Mouse (Mus musculus) adrenal gland, postnatal 36 days (tissue): Measurements from ENCODE around the gene Gm20708. TPM values are rescaled to one million over a fixed set of nuclear protein-coding genes. Genes with fewer than 3 reads are reported as not detected.
"Not testable (repeated sequence)": the region's sequence is repeated elsewhere in the genome, so short reads cannot be mapped to it uniquely, and the experiment has no call there.

Source experiments
- DNase-seq, 2 experiments: peaks; one replicate each; pipeline ENCODE4 v3.0.0; 2021; ENCODE audit warnings: mixed read lengths in 1 of 2
- total RNA-seq, 2 experiments: library from RNA; stranded (reverse); gene quantifications; 2 replicates each; pipeline ENCODE4 v1.2.3; 2021

Gm20708 gene
- total RNA-seq, 2 experiments from 2014 or later = 0.50 to 0.63 TPM

DNA sequence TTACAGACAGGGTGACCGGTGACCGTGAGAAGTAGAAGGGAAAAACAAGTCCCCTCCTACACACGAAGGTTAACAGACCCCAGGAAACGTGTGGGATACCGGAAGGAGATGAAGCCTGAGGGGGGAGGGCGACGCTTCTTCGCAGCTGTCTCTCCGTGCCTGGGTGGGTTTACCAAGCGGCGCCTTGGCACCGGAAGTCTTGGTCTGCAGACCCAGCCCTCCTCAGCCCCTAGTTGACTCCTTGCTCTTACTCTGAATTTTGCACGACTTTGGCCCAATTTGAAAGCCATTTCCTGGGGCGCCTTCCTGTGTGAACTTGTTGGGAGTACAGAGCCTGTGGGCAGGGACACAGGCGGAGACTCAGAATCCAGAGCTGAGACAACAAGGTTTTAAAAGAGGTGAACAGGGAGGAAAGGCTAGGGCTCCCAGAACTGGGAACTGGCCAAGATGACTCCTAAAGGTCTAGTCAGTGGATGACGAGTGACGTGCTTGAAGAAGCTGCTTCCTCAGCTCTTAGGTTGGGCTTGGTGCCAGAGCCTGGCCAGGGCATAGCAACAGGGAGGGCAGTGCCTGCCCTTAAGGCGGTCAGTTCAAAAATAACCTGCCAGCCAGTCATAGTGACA, 28.2 kb upstream of the Gm20708 start:
- DNase-seq = peak; percentile 93

DNA sequence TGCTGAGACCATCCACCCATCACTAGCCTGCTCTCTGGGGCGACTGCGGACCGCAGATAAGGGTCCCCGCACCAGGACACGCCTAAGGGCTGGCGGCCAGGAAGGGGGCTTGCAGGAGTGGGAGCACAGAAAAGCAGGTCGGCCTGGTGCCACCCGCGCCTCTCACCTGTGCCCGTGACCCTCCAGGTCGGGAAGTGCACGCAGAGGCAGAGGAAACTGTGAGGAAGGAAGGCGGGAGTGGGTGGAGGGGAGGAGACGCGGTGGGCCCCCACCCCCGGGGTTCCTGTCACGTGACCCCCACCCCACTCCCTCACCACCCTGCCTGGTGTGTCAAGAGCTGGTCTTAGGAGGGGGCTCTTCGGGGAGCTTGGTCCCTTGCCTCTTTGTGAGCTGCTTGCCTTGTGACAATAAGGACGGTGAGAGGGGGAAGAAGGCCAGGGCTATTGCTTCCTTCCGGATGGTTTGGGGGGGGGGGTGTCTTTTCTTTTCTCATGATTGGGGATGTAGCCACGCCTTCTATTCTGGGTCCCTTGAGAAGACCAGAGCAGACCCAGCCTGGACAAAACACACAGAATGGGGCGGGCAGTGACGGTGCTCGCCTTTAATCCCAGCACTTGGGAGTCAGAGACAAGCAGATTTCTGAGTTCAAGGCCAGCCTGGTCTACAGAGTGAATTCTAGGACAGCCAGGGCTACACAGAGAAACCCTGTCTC, 27.3 kb upstream of the Gm20708 start, which contains the start of the genes Tmc8 and Tmc6:
Gene Tmc8, plus strand, starts transcription at position 84 of the 712 bp plus-strand sequence.
Gene Tmc6, minus strand, starts transcription at position 206 of the 712 bp plus-strand sequence.
- peak; percentile 54 to 75 for DNase-seq

DNA sequence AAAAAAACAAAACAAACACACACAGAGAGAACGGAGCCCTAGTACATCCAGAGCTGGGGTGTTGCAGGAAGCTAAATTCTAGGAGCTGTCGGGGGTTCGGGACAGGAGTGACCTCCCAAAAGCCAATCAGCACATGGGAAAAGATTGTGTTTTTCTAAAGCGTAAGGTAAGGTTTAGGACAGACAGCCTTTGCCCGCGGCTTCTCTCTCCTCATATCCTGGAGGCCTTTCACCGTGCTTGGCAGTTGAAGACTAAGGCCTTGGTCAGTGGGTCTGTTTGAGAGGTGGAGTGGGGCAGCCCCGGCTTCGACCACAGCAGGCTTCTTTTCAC, 26.8 kb upstream of the Gm20708 start:
- no peak for DNase-seq

DNA sequence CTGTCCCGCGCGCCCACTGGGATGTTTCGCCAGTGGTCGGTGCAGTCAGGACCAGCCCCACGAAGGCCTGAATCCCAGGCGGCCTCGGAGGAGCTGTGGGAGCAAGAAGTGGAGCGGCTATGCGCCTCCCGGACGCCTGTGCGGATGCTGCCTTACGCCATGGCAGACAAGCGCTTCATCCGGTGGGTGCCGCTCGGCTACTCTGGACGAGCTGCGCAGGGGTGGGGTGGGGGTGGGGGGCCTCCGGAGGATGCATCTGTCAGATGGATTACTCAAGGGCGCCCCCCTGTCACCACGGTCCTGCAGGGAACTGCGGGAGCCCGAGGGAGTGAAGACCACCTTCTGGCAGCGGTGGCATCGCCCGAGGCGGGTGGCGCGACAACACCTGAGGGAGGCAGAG, 26.4 kb upstream of the Gm20708 start:
- peak; percentile 48 to 75 for DNase-seq

DNA sequence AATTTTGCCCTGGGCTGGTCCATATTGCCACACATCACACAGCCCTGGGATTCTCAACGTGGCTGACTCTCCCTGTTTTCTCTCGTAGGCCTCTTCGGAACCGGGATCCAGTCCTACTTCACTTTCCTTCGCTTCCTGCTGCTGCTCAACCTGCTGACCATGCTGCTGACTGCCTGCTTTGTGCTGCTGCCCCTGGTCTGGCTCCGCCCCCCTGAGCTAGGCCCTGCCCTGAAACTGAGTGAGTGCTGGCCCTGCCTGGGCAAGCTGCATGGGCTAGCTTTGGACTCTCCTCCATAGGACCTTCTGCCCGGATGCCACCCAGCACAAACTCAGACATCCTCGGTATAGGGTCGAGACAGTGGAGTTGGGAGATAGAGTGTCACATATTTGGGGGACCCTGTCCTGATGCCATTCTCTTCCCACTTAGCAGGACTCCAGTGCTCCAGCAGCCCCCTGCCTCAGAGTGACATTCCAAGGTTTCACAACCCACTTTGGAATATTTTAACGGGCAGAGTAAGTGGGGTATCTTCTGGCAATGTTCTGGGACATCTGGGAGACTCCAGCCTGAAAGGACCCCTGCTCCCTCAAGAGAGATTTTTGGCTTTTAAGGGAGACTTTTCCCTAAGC, 25.7 kb upstream of the Gm20708 start:
- peak; percentile 31 to 55 for DNase-seq

DNA sequence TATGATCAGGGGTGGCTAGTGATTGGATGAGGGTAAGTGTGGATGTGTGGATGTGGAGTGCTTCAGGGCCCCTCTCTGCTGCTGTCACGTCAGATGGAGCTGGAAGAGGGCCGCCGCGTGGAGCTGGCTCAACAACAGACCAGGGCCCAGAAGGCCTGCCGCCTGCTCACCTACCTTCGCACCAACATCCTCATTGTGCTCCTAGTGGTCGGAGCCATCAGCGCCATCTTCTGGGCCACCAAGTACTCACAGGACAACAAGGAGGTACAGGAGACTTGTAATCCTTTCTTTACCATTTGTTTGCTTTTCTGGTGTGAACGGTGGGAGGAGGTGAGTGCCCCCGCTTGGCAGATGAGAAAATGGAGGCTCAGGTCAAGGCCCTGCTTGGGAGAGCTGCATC, 23.2 kb upstream of the Gm20708 start:
- DNase-seq = peak; percentile 74 to 78

DNA sequence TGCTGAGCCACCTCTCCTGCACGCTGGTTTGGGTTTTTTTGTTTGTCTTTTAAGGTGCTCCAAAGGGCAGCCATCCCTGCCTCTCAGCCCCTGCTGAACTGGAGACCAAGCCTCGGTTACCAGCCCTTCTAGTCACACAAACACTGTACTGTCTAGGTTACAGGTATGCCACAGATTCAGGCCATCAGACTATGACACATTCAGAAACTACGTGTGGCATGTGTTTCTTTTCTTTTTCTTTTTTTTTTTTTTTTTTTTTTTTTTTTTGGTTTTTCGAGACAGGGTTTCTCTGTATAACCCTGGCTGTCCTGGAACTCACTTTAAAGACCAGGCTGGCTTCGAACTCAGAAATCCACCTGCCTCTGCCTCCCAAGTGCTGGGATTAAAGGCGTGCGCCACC, 21.0 kb upstream of the Gm20708 start:
- DNase-seq = not testable (repeated sequence)

DNA sequence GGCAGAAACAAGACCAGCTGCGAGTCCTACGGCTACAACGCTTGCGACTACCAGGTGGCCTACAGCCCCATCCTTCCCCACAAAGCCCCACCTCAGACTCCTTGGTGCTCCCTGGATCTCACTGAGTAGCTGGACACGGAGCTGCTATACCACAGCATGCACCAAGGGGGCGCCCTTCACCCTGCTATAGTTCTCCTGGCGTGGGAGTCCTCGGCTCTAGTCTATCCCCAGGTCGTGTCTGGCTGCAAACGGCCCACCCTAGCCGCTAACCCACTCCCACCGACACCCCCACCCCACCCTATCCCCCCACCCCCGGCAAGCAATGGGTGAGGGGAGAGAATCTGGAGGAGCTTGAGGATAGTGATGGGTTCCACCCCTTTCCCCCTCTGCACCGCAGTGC, 19.2 kb upstream of the Gm20708 start:
- DNase-seq = peak; percentile 74 to 83

DNA sequence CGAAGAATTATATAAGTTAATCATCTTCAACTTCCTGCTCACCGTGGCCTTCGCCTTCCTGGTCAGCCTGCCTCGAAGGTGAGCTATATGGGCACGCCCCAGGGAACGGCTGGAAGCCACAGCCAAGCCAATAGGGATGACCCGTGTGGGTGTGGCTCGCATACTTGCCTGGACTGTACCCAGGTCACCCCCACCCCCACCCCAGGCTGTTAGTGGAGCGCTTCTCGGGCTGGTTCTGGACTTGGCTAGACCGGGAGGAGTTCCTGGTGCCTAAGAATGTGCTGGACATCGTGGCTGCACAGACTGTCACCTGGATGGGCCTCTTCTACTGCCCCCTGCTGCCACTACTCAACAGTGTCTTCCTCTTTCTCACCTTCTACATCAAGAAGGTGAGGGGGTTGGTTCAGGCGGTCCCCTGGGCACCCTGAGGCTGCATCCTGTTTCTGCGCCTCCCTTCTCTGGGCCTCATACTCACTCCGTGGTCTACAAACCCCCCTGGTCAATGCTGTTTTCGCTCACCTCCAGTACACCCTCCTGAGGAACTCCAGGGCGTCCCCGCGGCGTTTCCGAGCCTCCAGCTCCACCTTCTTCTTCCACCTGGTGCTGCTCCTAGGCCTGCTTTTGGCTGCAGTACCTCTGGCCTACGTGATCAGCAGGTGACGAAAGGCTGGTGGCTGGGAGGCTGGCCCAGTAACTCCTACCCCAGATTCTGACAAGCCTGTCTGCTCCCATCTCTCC, 18.6 kb upstream of the Gm20708 start:
- no peak for DNase-seq

DNA sequence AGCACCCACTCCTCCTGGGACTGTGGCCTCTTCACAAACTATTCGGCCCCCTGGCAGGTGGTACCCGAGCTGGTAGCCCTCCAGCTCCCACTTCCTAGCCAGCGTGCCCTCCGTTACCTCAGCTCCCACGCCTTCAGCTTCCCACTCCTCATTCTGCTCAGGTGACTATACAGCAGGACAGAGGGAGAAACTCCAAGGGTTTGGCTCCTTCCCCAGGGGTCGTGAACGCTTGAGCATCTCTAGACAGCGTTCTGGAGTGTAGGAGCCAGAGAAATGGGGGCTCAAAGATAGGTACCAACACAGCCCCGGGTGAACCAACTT, 18.1 kb upstream of the Gm20708 start:
- DNase-seq = no peak

DNA sequence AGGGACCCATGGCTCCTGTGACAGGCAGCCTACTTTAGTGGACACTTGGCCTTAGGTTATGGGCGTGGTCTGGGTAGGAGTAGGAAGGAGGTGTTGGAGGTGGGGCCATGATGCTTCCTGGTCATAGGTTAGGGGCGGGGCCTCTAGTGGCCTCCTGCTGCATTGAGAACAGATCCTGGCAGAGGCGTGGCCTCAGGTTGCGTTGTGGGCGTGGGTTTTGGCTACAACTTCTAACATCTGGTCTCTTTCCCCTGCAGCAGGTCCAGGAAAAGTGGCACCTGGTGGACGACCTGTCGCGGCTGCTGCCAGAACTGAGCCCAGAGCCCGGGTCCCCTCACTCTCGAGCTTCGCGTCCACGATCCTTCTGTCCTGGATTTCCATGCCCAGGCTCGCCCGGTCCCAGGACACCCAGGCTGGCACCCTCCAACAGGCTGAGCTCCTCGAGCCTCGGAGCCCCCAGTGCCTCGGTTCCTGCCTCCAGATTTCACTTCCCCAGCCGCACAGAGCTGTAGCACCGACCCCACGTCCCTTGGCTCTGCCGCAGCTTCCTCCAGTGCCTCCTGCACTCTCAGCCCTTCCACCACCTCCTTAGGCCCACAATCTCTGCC, 17.1 kb upstream of the Gm20708 start:
- DNase-seq = peak; percentile 59 to 70

DNA sequence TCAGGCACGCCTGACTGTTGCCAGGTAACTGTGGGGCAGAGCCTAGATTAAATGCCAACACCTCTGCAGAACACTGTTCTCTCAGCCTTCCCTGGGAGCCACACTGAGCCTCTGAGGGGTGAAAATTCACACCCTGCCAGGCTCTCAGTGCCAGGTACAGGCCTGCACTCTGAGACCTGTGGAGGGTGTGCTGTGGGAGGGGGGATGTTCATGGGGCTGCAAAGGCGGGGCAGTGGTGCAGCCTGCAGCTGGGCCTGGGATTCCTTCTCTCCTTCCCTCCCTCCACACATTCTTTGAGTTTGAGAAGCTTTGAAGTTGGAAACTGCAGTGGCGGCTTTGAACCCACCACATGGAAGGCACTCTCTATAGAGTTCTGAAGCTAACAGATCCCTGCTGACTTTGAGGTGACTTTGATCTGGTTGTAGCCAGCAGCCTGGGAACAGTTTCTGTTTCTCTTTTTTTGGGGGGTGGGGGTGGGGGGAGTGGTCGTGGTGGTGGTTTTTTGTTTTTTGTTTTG, 15.4 kb upstream of the Gm20708 start:
- DNase-seq = no peak

DNA sequence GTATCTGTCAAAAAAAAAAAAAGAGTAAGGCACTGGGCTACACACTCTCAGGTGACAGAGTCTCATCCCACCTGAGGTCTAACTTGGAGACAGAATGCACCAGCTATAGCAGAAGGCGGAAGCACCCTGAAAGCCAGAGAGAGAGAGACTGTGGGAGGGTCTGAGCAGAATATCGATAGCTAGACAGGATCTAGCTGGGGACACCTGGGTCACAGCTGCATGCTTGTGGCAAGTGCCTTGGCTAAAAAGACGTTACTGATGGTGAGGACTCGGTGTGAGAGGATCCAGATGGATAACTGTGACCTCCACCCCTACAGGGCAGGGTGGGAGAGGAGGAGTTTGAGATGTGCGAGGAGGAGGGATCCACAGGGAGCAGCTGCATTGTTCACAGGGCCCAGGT, 12.5 kb upstream of the Gm20708 start:
- DNase-seq = no peak

DNA sequence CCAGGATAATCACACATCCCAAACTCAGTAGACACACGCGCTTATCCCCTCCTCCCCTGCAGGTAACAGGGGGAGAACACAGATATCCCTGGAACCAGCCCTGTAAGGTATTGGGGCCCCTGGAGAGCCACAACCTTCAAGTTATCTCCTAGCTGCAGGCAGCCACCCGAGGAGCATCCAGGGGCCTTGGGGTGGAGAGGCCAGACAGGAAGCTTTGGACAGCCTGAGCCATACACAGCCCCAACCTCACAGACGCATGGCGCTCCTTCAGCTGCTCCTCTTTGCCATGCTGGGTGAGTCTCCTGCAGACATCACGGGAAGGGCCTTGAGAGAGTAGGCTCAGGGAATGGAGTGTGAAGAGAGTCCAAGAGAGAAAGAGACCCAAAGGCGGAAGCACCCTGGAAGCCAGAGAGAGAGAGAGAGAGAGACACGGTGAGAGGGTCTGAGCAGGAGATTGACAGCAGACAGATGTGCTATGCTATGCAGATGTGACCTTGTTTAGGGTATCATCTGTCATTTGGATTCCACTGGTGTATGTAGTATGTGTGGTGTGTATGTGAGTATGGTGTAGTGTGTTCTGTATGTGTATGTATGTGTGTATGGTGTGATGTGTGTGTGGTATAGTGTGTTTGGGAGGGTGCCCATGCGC, 11.8 kb upstream of the Gm20708 start, which contains the start of gene 6030468B19Rik:
Gene 6030468B19Rik, plus strand, starts transcription at position 150 of the 649 bp plus-strand sequence.
- DNase-seq = no peak

DNA sequence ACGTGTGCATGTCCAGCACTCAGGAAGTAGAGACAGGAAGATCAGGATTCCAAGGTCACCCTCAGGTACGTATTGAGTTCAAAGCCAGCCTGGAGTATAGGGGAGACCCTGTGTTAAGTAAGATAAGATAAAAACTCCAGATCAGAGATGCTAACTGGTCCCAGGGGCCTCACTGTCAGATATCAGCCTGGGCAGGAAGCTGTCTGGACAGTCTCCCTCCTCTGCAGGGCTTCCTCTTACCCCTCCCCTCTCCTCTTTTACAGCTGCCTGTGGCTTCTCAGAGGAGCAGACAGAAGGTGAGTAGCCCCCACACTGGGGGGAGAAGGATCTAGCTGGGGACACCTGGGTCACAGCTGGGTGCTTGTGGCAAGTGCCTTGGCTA, 11.3 kb upstream of the Gm20708 start:
- no peak for DNase-seq

DNA sequence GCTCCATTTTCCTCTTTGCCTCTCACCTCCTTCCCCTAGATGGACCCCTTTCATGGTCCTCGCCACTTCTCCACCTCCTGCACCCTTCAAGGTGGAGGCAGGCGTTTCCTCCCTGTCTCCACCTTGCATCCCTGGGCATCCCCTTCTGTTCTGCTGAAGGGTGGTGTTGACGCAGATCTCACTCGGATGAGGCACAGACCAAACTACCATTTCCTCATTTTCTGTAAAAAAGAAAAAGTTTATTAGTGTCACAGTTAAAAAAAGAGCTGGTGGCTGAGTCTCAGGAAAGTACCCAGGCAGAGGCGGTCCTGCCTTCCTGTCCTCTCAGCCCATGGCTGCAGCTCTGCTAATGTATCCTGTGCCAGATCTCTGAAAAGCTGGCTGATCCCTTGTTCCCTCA, 10.3 kb upstream of the Gm20708 start:
- no peak for DNase-seq

DNA sequence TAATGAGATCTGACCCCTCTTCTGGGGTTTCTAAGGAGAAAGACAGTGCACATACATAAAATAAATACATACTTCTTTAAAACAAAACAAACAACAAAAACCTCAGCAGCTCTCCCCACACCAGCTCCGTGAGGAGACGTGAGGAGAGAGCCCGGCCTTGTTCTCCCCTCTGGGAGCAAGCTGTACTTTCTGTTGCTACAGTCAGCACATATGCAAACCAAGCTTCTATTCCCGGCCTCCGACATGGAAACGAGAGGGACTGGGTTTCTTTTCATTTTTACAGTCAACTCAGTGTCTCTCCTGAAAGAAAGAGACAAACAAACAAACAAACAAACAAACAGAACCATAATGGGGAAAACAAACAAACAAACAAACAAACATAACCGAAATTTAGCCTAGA, 9.4 kb upstream of the Gm20708 start:
- DNase-seq = no peak

DNA sequence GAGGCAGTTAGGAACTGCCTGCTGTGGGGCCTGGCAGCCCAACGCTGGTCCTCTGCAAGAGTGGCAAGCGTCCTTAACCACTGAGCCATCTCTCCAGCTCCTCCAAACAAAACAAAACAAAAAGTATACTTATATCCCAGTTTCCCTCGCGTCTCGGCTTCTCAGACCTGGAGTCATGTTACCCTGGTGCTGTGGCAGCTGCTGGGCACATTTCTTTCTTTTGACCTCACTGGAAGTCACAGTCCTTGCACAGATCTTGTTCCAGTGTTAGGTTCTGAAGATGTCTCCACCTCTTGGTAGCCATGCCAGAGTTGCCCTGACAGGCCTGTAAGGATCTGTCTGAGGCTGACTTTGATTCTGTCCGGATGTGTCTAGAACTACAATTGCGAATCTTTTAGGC, 7.8 kb upstream of the Gm20708 start:
- no peak for DNase-seq

DNA sequence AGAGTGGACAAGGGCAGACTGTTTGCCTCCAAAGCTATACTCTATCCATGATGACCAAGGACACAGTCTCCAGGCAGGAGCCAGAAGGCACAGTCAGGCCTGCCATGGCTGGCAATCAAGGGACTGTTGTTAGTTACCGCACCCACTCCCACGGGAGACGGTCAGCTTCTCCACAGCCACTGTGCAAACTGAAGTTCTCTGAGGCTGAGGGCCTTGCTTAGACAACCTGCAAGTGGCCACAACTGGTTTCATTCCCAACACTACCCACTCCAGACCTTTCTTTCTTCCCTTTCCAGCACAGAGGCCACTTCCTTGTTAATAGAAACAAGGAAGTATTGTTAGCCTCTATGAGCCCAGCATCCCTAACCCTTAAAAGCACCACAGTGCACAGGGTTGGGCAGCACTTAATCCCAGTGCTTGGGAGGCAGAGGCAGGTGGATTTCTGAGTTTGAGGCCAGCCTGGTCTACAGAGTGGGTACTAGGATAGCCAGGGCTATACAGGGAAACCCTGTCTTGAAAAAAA, 6.2 kb upstream of the Gm20708 start:
- DNase-seq = no peak

DNA sequence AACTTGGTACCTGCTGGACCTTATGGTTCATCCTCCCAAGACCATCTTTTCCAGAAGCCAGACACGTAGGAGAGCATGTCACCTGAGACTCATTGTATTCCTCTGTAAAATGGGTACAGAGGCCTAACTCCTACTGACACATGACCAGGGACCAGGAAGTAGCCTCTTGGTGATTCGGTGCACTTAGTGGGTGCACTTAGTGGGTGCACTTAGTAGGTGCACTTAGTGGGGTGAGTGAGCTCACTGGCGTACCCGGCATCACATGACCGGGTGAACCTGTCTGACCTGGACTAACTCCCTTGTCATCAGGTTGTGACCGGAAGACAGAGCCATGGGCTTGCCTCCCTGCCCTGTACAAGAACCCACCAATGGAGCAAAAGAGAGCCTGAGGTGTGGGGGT, 2.7 kb upstream of the Gm20708 start:
- no peak for DNase-seq

DNA sequence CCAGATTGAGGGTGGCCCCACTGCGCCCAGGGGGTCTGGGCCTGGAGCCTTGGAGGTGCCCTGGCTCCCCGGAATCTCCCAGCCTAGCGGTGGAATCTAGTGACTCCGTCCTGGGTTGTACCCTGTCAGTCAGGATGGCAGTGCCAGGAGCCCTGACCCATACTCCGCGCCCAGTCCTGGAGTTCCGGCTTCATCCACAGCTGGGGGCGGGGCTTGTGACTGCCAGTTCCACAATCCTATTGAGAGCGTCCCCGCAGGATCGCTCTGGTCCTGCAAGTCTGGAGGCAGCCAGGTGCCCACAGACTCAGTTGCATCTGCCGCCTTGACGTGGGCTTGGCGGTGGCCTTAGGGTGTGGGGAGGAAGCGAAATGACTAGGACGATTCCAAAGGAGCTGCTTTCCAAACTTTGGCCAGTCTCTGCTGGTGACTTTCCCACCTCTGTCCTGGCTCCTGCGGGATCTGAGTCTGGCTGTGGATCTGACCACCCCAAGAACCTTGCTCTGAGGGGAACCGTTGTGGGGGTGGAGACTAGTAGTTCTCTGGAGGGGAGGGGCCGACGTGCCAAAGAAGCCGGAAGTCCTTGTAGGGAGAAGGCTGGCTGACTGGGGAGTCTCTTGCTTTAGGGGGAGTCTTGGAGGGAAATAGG, 1.1 kb downstream of the Gm20708 start:
- DNase-seq = peak; percentile 95 to 97
